Mouse (Mus musculus) liver, embryonic 13.5 days (tissue): ENCODE measurements around the gene Eva1b. TPM values are rescaled to one million over a fixed set of nuclear protein-coding genes. Genes with fewer than 3 reads are reported as not detected.
"Not testable (repeated sequence)": the region's sequence is repeated elsewhere in the genome, so short reads cannot be mapped to it uniquely, and the experiment has no call there.

Source experiments
- ATAC-seq: fragments of 200-750 bp; cut with Nextera tagmentation; 2 replicates; pipeline ENCODE4 v1.8.0; 2017; ENCODE audit warnings: low read depth, mild to moderate bottlenecking, moderate number of reproducible peaks, moderate library complexity
- DNase-seq: peaks from one replicate; pipeline ENCODE4 v3.0.0; 2022
- H3K27ac ChIP-seq: fragments of 300-500 bp; sonication (generic); 2 replicates; pipeline ENCODE4 v1.5.1; 2015; ENCODE audit warnings: moderate library complexity, mild to moderate bottlenecking, inconsistent platforms
- H3K27me3 ChIP-seq: fragments of 300-500 bp; sonication (generic); 2 replicates; pipeline ENCODE4 v1.6.1; 2015; ENCODE audit warnings: mild to moderate bottlenecking, inconsistent platforms
- H3K36me3 ChIP-seq: fragments of 300-500 bp; sonication (generic); 2 replicates; pipeline ENCODE4 v1.6.1; 2015; ENCODE audit warnings: mild to moderate bottlenecking, inconsistent platforms
- H3K4me1 ChIP-seq: fragments of 300-500 bp; sonication (generic); replicated peaks from 2 replicates; pipeline ENCODE4 v1.6.1; 2015; ENCODE audit warnings: inconsistent platforms
- H3K4me2 ChIP-seq: fragments of 300-500 bp; sonication (generic); 2 replicates; pipeline ENCODE4 v1.6.1; 2015; ENCODE audit warnings: inconsistent platforms, mild to moderate bottlenecking, moderate library complexity
- H3K4me3 ChIP-seq: fragments of 300-500 bp; sonication (generic); replicated peaks from 2 replicates; pipeline ENCODE4 v1.5.1; 2015; ENCODE audit warnings: mild to moderate bottlenecking, inconsistent platforms
- H3K9ac ChIP-seq: fragments of 300-500 bp; sonication (generic); 2 replicates; pipeline ENCODE4 v1.6.1; 2015; ENCODE audit warnings: mild to moderate bottlenecking, inconsistent platforms
- H3K9me3 ChIP-seq: fragments of 300-500 bp; sonication (generic); replicated peaks from 2 replicates; pipeline ENCODE4 v1.6.1; 2016; ENCODE audit warnings: inconsistent platforms
- WGBS: fragments of 180-500 bp; shearing (Covaris S2); methylation state at CpG from one replicate; pipeline ENCODE4 v1.1.7; 2015; ENCODE audit not compliant: insufficient replicate concordance; 5-methylcytosine and 5-hydroxymethylcytosine counted together
- polyA plus RNA-seq: library from polyadenylated mRNA; unstranded; fragments of >200 nt; fragmentation: Nextera tagmentation; extraction: Ambion mirVana; gene quantifications from 2 replicates; pipeline ENCODE4 v1.2.1, GENCODE M21; 2015

Gene Eva1b
- polyA plus RNA-seq, 1 experiment from 2014 or later: 13.3 TPM

GRCm38 (mm10) chr4:126170737-126171136, 23.2 kb downstream of the Eva1b start:
- not testable (repeated sequence) for H3K9ac ChIP-seq, H3K27me3 ChIP-seq, H3K9me3 ChIP-seq, H3K4me3 ChIP-seq, H3K4me2 ChIP-seq, H3K27ac ChIP-seq, DNase-seq, ATAC-seq
- Histone ChIP-seq H3K4me1 (peaks cover 15% of the 10 kb centered on the region), H3K36me3 (peaks cover 97% of the 10 kb centered on the region)
- 91% methylated on average over 5 of the region's 5 CpGs for WGBS

GRCm38 (mm10) chr4:126173800-126174199, 26.3 kb downstream of the Eva1b start:
- no peak overlapping the region for H3K4me2 ChIP-seq
- no peaks in the 10 kb centered on the region for H3K9me3 ChIP-seq
- DNase-seq (no peak), ATAC-seq (no peak)
- 81% methylated on average over 5 of the region's 5 CpGs for WGBS
- H3K4me3 ChIP-seq: no peak overlapping the region
- H3K27ac ChIP-seq: no peak overlapping the region
- no peaks in the 10 kb centered on the region for H3K4me1 ChIP-seq
- H3K27me3 ChIP-seq: no peaks in the 10 kb centered on the region
- peaks cover 93% of the 10 kb centered on the region for H3K36me3 ChIP-seq
- no peak overlapping the region for H3K9ac ChIP-seq

GRCm38 (mm10) chr4:126175980-126176379, 28.4 kb downstream of the Eva1b start:
- H3K36me3 ChIP-seq: peaks cover 93% of the 10 kb centered on the region
- 79% methylated on average over 7 of the region's 7 CpGs for WGBS
- DNase-seq, H3K9ac ChIP-seq, H3K9me3 ChIP-seq, ATAC-seq, H3K27me3 ChIP-seq, H3K4me2 ChIP-seq, H3K27ac ChIP-seq, H3K4me3 ChIP-seq, H3K4me1 ChIP-seq: not testable (repeated sequence)

- Histone ChIP-seq H3K36me3 (peaks cover 87% of the 10 kb centered on the region), H3K27ac (no peak overlapping the region), H3K4me2 (no peak overlapping the region), H3K4me1 (peaks cover 8% of the 10 kb centered on the region), H3K9me3 (no peaks in the 10 kb centered on the region), H3K9ac (no peak overlapping the region), H3K4me3 (no peak overlapping the region), H3K27me3 (no peaks in the 10 kb centered on the region)
- ATAC-seq (0 out of 2 replicates have a peak, but pooled peaks have one; percentile 48), DNase-seq (no peak)
- WGBS: 75% methylated on average over 7 of the region's 7 CpGs
Measured at GRCm38 (mm10) chr4:126181170-126181957, 33.8 kb downstream of the Eva1b start.

- Histone ChIP-seq H3K36me3 (peaks cover 87% of the 10 kb centered on the region), H3K4me3 (no peak overlapping the region), H3K4me1 (peaks cover 8% of the 10 kb centered on the region), H3K4me2 (no peak overlapping the region), H3K27ac (no peak overlapping the region), H3K9me3 (no peaks in the 10 kb centered on the region), H3K9ac (no peak overlapping the region), H3K27me3 (no peaks in the 10 kb centered on the region)
- 87% methylated on average over 5 of the region's 5 CpGs for WGBS
- ATAC-seq (no peak), DNase-seq (no peak)
Measured at GRCm38 (mm10) chr4:126183034-126183433, 35.5 kb downstream of the Eva1b start.

GRCm38 (mm10) chr4:126187096-126187495, 39.6 kb downstream of the Eva1b start:
- Histone ChIP-seq H3K36me3 (peaks cover 81% of the 10 kb centered on the region), H3K4me3 (no peak overlapping the region), H3K27ac (no peak overlapping the region), H3K4me2 (no peak overlapping the region), H3K9ac (no peak overlapping the region), H3K27me3 (no peaks in the 10 kb centered on the region), H3K9me3 (no peaks in the 10 kb centered on the region), H3K4me1 (peaks cover 6% of the 10 kb centered on the region; the same call in 1 of the 2 replicates)
- DNase-seq: no peak
- ATAC-seq: no peak
- WGBS: 87% methylated on average over 3 of the region's 3 CpGs

- Histone ChIP-seq H3K4me1 (peaks cover 18% of the 10 kb centered on the region), H3K9me3 (no peaks in the 10 kb centered on the region), H3K9ac (no peak overlapping the region), H3K36me3 (peaks cover 87% of the 10 kb centered on the region), H3K27ac (no peak overlapping the region), H3K27me3 (no peaks in the 10 kb centered on the region), H3K4me2 (no peak overlapping the region), H3K4me3 (no peak overlapping the region)
- ATAC-seq: no peak
- 93% methylated on average over 2 of the region's 2 CpGs for WGBS
- DNase-seq: no peak
Measured at GRCm38 (mm10) chr4:126190636-126191035, 43.1 kb downstream of the Eva1b start.

GRCm38 (mm10) chr4:126194216-126194615, 46.7 kb downstream of the Eva1b start:
- H3K27me3 ChIP-seq: no peaks in the 10 kb centered on the region
- no peak for DNase-seq
- no peaks in the 10 kb centered on the region for H3K9me3 ChIP-seq
- ATAC-seq: no peak
- no peak overlapping the region for H3K9ac ChIP-seq
- H3K27ac ChIP-seq: no peak overlapping the region
- H3K36me3 ChIP-seq: peaks cover 80% of the 10 kb centered on the region
- H3K4me3 ChIP-seq: no peak overlapping the region
- no peak overlapping the region for H3K4me2 ChIP-seq
- peaks cover 44% of the 10 kb centered on the region for H3K4me1 ChIP-seq

GRCm38 (mm10) chr4:126194916-126195315, 47.4 kb downstream of the Eva1b start:
- Histone ChIP-seq H3K27me3 (no peaks in the 10 kb centered on the region), H3K27ac (no peak overlapping the region), H3K4me1 (peaks cover 51% of the 10 kb centered on the region), H3K36me3 (peaks cover 79% of the 10 kb centered on the region), H3K4me3 (no peak overlapping the region), H3K9me3 (no peaks in the 10 kb centered on the region), H3K4me2 (no peak overlapping the region), H3K9ac (no peak overlapping the region)
- ATAC-seq (no peak), DNase-seq (no peak)
- WGBS: 92% methylated on average over 4 of the region's 4 CpGs

- WGBS: 78% methylated on average over 3 of the region's 3 CpGs
- Histone ChIP-seq H3K4me1 (peaks cover 56% of the 10 kb centered on the region), H3K4me2 (no peak overlapping the region), H3K36me3 (peaks cover 64% of the 10 kb centered on the region), H3K4me3 (0 out of 2 replicates have a peak overlapping the region, but pooled peaks have one; percentile 0), H3K27ac (no peak overlapping the region), H3K27me3 (no peaks in the 10 kb centered on the region), H3K9me3 (no peaks in the 10 kb centered on the region), H3K9ac (no peak overlapping the region)
- ATAC-seq (no peak), DNase-seq (no peak)
Measured at GRCm38 (mm10) chr4:126197485-126197884, 49.9 kb downstream of the Eva1b start.
